Mouse (Mus musculus): ENCODE data around the gene Tmc4. TPM values are rescaled to one million over a fixed set of nuclear protein-coding genes. Genes with fewer than 3 reads are reported as not detected.

Tmc4 gene
- polyA plus RNA-seq, 2 experiments = 4.8 to 20.2 TPM

DNA sequence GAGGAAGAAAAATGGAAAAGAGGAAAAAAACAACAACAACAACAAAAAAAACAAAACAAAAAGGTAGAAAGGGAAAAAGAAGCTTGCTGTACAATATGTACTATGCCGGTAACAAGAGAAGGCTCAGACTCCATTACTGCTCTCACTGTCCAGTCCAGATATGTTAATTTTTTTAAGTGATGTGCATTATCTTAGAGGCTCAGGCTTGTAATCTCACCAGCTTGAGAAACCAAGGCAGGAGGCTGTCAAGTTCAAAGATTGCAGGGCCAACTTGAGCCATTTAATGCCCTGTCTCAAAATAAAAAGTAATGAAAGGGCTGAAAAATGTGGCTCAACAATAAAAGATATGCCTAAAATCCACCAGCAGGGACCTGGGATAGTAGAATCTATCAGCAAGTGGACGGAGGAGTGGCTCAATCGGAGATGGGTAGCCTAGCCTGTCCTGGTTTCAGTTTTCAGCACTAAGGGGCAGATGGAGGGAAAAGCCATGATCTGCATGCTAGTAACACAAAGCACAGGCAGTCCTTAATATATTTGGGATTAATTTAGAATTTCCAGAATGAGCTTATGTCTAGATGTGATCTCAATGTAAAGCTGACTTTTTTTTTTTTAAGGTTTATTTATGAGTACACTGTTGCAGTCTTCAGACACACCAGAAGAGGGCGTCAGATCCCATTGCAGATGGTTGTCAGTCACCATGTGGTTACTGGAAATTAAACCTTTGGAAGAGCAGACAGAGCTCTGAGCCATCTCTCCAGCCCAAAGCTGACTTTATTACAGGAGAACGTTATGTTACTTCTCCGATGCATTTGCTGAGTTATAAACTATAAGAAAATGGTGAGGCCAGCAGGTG, 60.7 kb downstream of the Tmc4 start:
- 42% methylated on average over 6 of the region's 6 CpGs for WGBS
- Histone ChIP-seq H3K9me3 (ENCODE audit: control insufficient read depth, low read length) (no peaks in the 10 kb centered on the region), H3K9ac (ENCODE audit: low read depth, low read length, severe bottlenecking) (no peak overlapping the region), H3K27ac (replicated peaks; ENCODE audit: low read depth, low read length) (no peak overlapping the region), H3K4me2 (replicated peaks; ENCODE audit: low read depth, low read length, severe bottlenecking) (no peak overlapping the region), H3K36me3 (ENCODE audit: control insufficient read depth, insufficient read depth, low read length) (peaks cover 16% of the 10 kb centered on the region), H3K27me3 (ENCODE audit: control insufficient read depth, insufficient read depth, low read length) (no peaks in the 10 kb centered on the region), H3K4me3 (replicated peaks; ENCODE audit: low read length) (peak overlapping the region; percentile 69), H3K4me1 (ENCODE audit: control insufficient read depth, insufficient read depth, low read length) (peaks cover 3% of the 10 kb centered on the region; the same call in 1 of the 2 replicates)
- no peak for TF ChIP-seq POLR2A (IDR thresholded peaks at IDR 0.05; ENCODE audit: borderline replicate concordance, extremely low read depth, insufficient read depth, insufficient read length)
- ATAC-seq (ENCODE audit: low FRiP score, low read depth) (no peak; the same call in none of the 2 replicates), DNase-seq (ENCODE audit: low spot score) (no peak)

DNA sequence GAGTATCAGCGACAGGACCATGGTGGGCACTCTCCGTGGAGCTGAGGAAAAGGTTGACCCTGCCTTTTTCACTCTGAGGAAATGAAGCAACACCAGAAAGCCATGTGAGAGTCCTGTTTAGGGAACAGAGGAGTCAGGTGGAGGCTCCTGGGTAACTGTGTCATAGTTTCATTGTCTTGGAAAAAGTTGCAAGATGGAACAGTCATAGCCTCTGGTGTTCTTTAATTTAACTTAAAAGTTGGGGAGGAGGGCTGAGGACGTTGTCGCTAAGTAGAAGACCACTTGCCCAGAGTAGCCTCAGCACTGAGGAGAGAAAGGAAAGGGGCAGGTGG, 61.3 kb downstream of the Tmc4 start, which contains the start of gene Oscar:
TSS of gene Oscar (minus strand) at position 101 of the 332 bp plus-strand sequence.
- Histone ChIP-seq H3K36me3 (ENCODE audit: control insufficient read depth, insufficient read depth, low read length) (peaks cover 16% of the 10 kb centered on the region), H3K9ac (ENCODE audit: low read depth, low read length, severe bottlenecking) (no peak within 1 kb of the TSS), H3K9me3 (ENCODE audit: control insufficient read depth, low read length) (no peaks in the 10 kb centered on the region), H3K27me3 (ENCODE audit: control insufficient read depth, insufficient read depth, low read length) (no peaks in the 10 kb centered on the region), H3K4me1 (ENCODE audit: control insufficient read depth, insufficient read depth, low read length) (peaks cover 3% of the 10 kb centered on the region; the same call in 1 of the 2 replicates), H3K27ac (replicated peaks; ENCODE audit: low read depth, low read length) (no peak within 1 kb of the TSS), H3K4me2 (replicated peaks; ENCODE audit: low read depth, low read length, severe bottlenecking) (no peak within 1 kb of the TSS), H3K4me3 (replicated peaks; ENCODE audit: low read length) (peak within 1 kb of the TSS; percentile 69; the same call in 1 of the 2 replicates)
- 91% methylated on average over 4 of the region's 4 CpGs for WGBS
- no peak for ATAC-seq (ENCODE audit: low FRiP score, low read depth)
- TF ChIP-seq POLR2A (IDR thresholded peaks at IDR 0.05; ENCODE audit: borderline replicate concordance, extremely low read depth, insufficient read depth, insufficient read length) = no peak
- no peak for DNase-seq (ENCODE audit: low spot score)

Small RNA genes within 50 kb of the gene (microRNA-seq; reads per million reads assigned to microRNA genes)
- gene Mir3572 = 1.8 reads per million

Other genes starting within 250 kb of the Tmc4 start
- gene Tarm1, start 174.9 kb downstream of the Tmc4 start, polyA plus RNA-seq (2012; rRNA removed) = 0.48 and 0.65 TPM in 2 replicates
- 0.80 and 0.92 TPM in 2 replicates for gene Tarm1, start 174.9 kb downstream of the Tmc4 start, polyA plus RNA-seq (2014; fragmentation: Nextera tagmentation; extraction: Ambion mirVana)
- gene Oscar, start 61.4 kb downstream of the Tmc4 start, polyA plus RNA-seq (2012; rRNA removed) = 1.1 and 1.9 TPM in 2 replicates
- gene Oscar, start 61.4 kb downstream of the Tmc4 start, polyA plus RNA-seq (2014; fragmentation: Nextera tagmentation; extraction: Ambion mirVana) = 0.40 TPM in 2 replicates
- gene Ndufa3, start 60.2 kb downstream of the Tmc4 start, polyA plus RNA-seq (2012; rRNA removed) = 232 and 238 TPM in 2 replicates
- gene Ndufa3, start 60.2 kb downstream of the Tmc4 start, polyA plus RNA-seq (2014; fragmentation: Nextera tagmentation; extraction: Ambion mirVana) = 494 and 527 TPM in 2 replicates
- 21.5 and 31.9 TPM in 2 replicates for gene Tfpt, start 47.6 kb downstream of the Tmc4 start, polyA plus RNA-seq (2012; rRNA removed)
- 24.7 and 24.8 TPM in 2 replicates for gene Tfpt, start 47.6 kb downstream of the Tmc4 start, polyA plus RNA-seq (2014; fragmentation: Nextera tagmentation; extraction: Ambion mirVana)
- 52.0 and 64.9 TPM in 2 replicates for gene Prpf31, start 47.6 kb downstream of the Tmc4 start, polyA plus RNA-seq (2012; rRNA removed)
- 85.6 and 87.5 TPM in 2 replicates for gene Prpf31, start 47.6 kb downstream of the Tmc4 start, polyA plus RNA-seq (2014; fragmentation: Nextera tagmentation; extraction: Ambion mirVana)
- 108 and 144 TPM in 2 replicates for gene Cnot3, start 32.3 kb downstream of the Tmc4 start, polyA plus RNA-seq (2012; rRNA removed)
- 63.8 and 72.1 TPM in 2 replicates for gene Cnot3, start 32.3 kb downstream of the Tmc4 start, polyA plus RNA-seq (2014; fragmentation: Nextera tagmentation; extraction: Ambion mirVana)
- gene Leng1, start 11.7 kb downstream of the Tmc4 start, polyA plus RNA-seq (2012; rRNA removed) = 6.0 and 10.5 TPM in 2 replicates
- gene Leng1, start 11.7 kb downstream of the Tmc4 start, polyA plus RNA-seq (2014; fragmentation: Nextera tagmentation; extraction: Ambion mirVana) = 12.6 and 14.6 TPM in 2 replicates
- gene Tsen34, start 15.3 kb upstream of the Tmc4 start, polyA plus RNA-seq (2012; rRNA removed) = 193 and 271 TPM in 2 replicates
- gene Tsen34, start 15.3 kb upstream of the Tmc4 start, polyA plus RNA-seq (2014; fragmentation: Nextera tagmentation; extraction: Ambion mirVana) = 273 and 276 TPM in 2 replicates
- gene Mboat7, start 16.0 kb upstream of the Tmc4 start, polyA plus RNA-seq (2012; rRNA removed) = 73.9 and 98.7 TPM in 2 replicates
- gene Mboat7, start 16.0 kb upstream of the Tmc4 start, polyA plus RNA-seq (2014; fragmentation: Nextera tagmentation; extraction: Ambion mirVana) = 51.2 and 53.3 TPM in 2 replicates
- gene Rps9, start 26.4 kb upstream of the Tmc4 start, polyA plus RNA-seq (2012; rRNA removed) = 2,914 and 3,913 TPM in 2 replicates
- 1,650 and 1,670 TPM in 2 replicates for gene Rps9, start 26.4 kb upstream of the Tmc4 start, polyA plus RNA-seq (2014; fragmentation: Nextera tagmentation; extraction: Ambion mirVana)
- gene Pirb, start 42.8 kb upstream of the Tmc4 start, polyA plus RNA-seq (2012; rRNA removed) = 1.0 and 1.4 TPM in 2 replicates
- 1.0 and 1.6 TPM in 2 replicates for gene Pirb, start 42.8 kb upstream of the Tmc4 start, polyA plus RNA-seq (2014; fragmentation: Nextera tagmentation; extraction: Ambion mirVana)
- gene Gm15448, start 148.1 kb upstream of the Tmc4 start, polyA plus RNA-seq (2012; rRNA removed) = not detected in 2 replicates
- gene Gm15448, start 148.1 kb upstream of the Tmc4 start, polyA plus RNA-seq (2014; fragmentation: Nextera tagmentation; extraction: Ambion mirVana) = not detected in 2 replicates
- 0.09 and 0.22 TPM in 2 replicates for gene Pira2, start 167.5 kb upstream of the Tmc4 start, polyA plus RNA-seq (2012; rRNA removed)
- gene Pira2, start 167.5 kb upstream of the Tmc4 start, polyA plus RNA-seq (2014; fragmentation: Nextera tagmentation; extraction: Ambion mirVana) = 0.12 and 0.32 TPM in 2 replicates
- 0.05 and 0.14 TPM in 2 replicates for gene Gm14548, start 220.6 kb upstream of the Tmc4 start, polyA plus RNA-seq (2012; rRNA removed)
- 0.23 TPM in 1 of 2 replicates, not detected in the other for gene Gm14548, start 220.6 kb upstream of the Tmc4 start, polyA plus RNA-seq (2014; fragmentation: Nextera tagmentation; extraction: Ambion mirVana)
- gene Lilra6, start 237.9 kb upstream of the Tmc4 start, polyA plus RNA-seq (2012; rRNA removed) = 0.09 and 0.27 TPM in 2 replicates
- not detected in 2 replicates for gene Lilra6, start 237.9 kb upstream of the Tmc4 start, polyA plus RNA-seq (2014; fragmentation: Nextera tagmentation; extraction: Ambion mirVana)

All from limb, embryonic 14.5 days (tissue).